Mouse (Mus musculus): ENCODE measurements around the gene Slc25a29. TPM values are rescaled to one million over a fixed set of nuclear protein-coding genes. Genes with fewer than 3 reads are reported as not detected.
"Not testable (repeated sequence)": the region's sequence is repeated elsewhere in the genome, so short reads cannot be mapped to it uniquely, and the experiment has no call there.

Slc25a29 gene
- total RNA-seq (2021) = 1 to 10 TPM; 2.1 to 2.2 TPM

- peak; percentile 97 for DNase-seq
Measured at GRCm38 (mm10) chr12:108835840-108836409, at the start of gene Slc25a29, which contains the start of gene Slc25a47. Gene Slc25a29 (minus strand): TSS chr12:108835883. Gene Slc25a47 (plus strand): TSS chr12:108836046.

- no peak for DNase-seq
Measured at GRCm38 (mm10) chr12:108882776-108883175, 47.1 kb upstream of the Slc25a29 start.

DNA sequence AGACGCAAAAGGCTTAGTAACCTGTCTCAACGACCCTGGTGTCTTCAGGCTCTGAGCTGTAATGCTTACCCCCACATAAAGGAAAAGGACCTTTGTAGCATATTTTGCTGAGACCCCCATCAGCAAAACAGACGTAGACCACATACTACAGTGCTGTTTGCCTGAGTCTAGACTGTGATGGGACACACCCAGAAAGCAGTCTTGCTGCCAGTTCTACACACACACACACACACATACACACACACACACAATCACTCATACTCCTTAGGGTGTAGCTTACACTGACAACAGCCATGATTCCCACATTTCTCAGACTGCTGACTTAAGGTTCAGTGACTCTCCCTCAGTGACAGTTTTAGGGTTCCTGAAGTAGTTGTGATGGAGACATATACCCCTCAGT, 45.5 kb upstream of the Slc25a29 start:
- DNase-seq = no peak

DNA sequence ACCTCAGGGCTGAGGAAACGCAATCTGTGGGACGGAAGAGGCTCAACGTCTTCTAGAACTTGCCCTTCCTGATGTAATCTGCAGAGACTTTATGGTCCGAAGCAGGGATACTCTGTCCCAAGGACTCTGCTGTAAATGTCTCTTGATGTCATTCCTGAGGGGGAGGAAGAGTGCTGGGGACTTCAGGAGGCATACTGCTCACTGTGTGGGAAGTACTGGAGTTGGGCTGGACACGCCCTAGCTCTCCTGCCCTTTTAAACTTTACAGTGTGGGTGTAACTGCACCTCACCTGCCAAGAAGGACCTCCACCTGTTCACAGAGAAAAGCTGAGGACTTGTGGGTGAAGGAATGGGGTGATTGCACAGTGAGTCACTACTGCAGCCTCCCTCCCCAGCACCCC, 44.9 kb upstream of the Slc25a29 start:
- no peak for DNase-seq

- no peak for DNase-seq
Measured at GRCm38 (mm10) chr12:108879138-108879537, 43.5 kb upstream of the Slc25a29 start.

GRCm38 (mm10) chr12:108873122-108873521, 37.4 kb upstream of the Slc25a29 start:
- no peak for DNase-seq

- peak; percentile 28 for DNase-seq
Measured at GRCm38 (mm10) chr12:108869575-108869974, 33.9 kb upstream of the Slc25a29 start.

- no peak for DNase-seq
Measured at GRCm38 (mm10) chr12:108865007-108865494, 29.4 kb upstream of the Slc25a29 start.

DNA sequence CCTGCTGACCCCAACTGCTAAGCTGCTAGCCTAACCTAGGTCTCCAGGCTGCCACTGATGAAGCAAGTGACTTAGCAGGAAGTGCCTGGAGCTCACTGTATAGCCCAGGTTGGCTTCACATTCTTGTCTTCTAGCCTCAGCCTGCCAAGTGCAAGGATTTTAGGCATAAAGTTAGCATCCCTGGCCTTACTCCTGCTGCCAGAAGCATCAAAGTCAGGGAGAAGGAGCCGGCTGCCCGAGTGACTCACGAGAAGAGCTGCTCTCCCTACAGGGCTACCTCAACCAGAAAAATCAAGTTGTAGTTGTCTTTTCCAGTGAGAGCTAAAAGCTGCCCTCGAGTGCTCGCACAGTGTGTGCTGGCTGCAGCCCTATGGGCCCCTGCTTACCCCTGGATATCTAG, 22.8 kb upstream of the Slc25a29 start:
- DNase-seq = no peak

- peak; percentile 23 for DNase-seq
Measured at GRCm38 (mm10) chr12:108857589-108858184, 22.0 kb upstream of the Slc25a29 start.

DNA sequence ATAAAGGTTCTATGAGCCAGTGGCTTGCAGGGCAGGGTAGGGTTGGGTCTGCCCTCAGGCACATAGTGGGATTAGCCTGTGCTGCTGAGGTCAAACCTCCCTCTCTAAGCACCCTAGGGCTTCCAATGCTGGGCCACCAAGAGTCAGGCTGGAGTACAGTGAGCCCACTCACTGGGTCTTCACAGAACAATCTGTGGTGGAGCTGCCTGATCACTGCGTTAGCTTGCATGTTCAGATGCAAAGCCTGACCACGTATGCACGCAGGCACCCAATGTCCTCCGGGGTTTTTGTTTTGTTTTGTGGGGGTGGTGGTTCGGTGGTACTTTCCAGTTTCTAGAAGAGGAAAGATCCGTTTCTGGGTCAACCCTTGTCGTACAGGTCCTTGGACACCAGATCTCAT, 21.4 kb upstream of the Slc25a29 start:
- no peak for DNase-seq

GRCm38 (mm10) chr12:108856186-108856585, 20.5 kb upstream of the Slc25a29 start:
- no peak for DNase-seq

DNA sequence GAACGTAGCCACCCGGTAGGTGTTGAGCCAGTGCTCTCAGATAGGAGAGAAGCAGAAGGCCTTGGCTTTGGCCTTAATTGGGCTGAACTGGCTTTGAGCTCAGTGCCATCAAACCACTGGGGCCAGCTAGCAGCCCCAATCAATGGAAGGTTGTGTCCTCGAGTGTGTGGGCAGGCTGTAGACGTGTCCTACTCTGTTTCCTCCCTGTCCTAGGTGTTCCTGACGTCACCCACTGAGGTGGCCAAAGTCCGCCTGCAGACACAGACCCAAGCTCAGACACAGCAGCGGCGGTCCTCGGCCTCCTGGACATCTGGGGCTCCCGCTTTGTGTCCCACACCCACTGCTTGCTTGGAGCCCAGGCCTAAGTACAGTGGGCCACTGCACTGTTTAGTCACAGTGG, 19.4 kb upstream of the Slc25a29 start:
- no peak for DNase-seq

DNA sequence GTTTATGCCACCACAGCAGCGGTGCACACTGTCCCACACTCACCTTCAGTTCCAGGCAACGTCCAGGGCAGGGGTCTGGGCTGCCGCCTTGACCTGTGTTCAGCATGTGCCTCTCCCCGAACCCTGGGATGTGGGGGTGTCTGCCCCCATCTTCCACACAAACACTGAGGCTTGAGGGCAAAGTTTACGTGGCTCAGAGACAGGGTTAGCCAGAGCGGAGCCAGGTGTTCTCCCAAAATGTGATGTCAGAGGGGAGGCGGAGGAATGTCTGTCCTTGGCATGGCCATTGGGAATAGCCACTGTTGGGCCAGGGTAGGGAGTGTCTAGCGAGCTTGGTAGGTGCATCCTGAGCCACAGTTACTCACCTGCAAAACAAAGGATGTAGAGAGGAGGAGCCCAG, 17.1 kb upstream of the Slc25a29 start:
- no peak for DNase-seq

DNA sequence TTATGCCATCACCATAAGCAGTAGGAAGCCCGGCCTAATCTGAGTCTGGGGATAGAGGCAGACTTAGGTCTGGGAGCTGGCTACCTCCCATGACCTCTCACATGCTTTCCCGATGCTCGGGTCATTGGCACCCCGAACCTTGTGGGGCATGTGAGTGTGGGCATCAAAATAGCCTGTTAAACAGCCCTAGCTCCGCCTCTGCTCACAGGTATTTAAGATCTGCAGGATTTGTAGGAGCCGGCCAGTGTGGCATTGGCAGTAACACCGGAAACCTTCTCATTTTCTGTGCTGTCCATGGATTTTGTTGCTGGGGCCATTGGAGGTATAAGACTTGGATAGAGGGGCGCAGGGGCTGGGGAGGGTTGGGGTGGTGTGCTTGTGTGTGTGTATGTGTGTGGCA, 15.2 kb upstream of the Slc25a29 start:
- DNase-seq = no peak

DNA sequence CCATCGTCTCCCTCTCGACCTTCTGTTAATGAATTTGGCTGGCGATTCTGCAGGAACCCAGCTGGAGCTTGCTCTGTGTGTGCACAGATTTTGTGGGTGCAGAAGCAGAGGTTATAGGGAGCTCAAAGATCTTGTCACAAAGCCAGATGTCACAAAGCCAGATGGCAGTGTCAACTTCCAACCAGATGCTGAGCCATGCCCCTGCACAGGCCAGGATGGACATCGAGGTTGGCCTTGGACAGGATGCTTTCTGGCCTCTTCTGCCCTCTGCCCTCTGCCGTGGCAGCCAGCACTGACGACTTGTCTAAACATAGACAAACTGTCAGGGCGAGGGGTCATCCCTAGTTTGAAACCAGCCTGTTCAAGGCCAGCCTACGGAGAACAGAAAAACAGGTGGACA, 14.4 kb upstream of the Slc25a29 start:
- DNase-seq = no peak

DNA sequence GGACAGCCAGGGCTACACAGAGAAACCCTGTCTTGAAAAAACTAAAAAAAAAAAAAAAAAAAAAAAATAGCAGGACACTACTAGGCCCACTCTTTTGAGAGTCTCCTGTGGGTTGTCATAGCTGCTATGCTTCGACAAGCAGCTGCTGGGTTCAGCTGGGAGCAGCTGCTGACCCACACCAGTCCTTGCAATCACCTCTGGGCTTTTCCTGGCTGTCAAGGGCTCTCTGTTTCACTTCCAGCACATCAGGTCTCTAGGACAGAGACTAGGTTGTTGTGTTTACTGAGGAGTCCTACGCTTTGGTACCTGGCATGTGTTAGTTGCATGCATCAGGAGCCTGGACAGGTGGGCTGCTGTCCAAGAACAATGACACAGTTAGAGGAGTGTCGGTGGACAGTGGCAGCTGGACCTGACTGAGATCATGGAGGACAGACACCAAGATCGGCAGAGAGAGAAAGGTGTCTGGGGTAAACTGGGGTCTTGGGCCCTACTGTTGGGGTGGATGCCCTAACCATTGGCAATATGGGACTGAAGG, 13.9 kb upstream of the Slc25a29 start:
- DNase-seq = no peak

DNA sequence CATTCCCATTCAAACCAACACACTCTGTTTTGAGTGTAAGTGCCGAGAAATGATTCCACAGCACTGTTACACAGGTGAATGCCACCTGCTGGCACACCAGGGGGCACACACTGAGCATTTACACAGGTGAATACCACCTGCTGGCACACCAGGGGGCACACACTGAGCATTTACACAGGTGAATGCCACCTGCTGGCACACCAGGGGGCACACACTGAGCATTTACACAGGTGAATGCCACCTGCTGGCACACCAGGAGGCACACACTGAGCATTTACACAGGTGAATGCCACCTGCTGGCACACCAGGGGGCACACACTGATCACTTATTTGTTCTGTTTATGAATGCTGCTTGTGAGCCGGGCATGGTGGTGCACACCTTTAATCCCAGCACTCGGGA, 12.3 kb upstream of the Slc25a29 start:
- not testable (repeated sequence) for DNase-seq

DNA sequence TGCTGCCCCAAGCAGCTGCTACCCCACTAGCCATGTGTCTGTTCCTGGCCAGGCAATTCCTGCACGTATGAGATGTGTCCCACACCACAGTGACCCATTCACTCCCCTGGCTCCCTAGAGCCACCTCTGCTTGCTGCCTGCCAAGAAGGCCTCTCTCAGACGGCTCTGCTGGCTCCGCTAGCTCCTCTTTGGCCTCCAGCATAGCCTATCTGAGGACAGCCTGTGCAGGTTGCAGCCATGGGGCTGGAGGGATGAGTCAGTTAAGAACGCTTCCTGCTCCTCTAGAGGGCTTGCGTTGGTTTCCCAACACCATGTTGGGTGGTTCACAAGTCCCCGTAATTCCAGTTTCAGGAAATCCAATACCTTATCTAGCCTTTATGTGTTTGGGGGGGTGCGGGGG, 7.0 kb upstream of the Slc25a29 start:
- DNase-seq = no peak

- DNase-seq = no peak
Measured at GRCm38 (mm10) chr12:108841181-108841580, 5.5 kb upstream of the Slc25a29 start.

DNA sequence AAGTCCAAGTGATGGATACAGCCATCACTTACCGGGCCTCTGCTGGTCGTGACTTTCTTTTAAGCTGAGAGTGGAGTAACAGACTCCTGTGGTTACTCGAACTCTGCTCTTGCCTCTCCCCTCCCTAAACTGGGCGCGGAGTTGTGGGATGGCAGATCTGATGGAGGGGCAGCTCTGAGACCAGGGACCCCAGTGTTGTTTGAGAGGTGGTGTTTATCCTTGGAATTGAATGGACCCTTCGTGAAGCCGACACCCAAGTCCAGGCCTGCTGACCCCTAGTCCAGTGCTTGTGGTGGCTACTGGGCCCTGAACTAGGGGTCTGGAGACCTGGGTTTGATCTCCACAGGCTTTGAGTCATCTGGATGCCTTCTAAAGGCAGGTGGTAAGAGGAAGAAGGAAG, 1.0 kb upstream of the Slc25a29 start:
- no peak for DNase-seq

DNA sequence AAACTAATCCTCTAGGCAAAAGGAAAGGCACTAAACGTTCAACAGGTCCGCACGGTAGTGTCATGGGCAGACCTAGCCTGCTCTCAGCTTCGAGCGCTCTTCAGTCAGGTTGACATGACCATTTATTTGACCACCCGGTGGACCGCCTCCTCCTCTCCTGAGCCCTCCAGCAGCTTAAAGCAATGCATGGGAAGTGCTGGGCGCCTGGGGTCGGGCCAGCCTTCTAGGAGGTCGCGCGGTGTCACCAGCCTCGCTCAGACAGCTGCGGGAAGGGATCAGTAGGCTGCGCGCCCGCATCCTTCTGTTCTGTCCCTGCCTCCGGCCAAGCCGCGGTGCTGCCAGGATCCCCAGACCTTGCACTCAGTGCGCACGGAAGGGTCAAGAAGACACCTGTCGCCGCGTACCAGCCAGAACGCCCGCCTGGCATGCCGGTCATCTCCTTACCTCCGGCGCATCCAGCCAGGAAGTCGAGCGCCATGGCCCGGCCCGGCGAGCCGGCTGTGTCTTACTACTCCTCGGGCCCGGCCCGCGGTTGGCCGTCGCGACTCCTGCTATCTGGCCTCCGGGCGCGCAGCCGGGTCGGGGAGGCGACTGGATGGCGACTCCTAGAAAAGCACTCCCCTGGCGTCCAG, 359 bp downstream of the Slc25a29 start:
- no peak for DNase-seq

DNA sequence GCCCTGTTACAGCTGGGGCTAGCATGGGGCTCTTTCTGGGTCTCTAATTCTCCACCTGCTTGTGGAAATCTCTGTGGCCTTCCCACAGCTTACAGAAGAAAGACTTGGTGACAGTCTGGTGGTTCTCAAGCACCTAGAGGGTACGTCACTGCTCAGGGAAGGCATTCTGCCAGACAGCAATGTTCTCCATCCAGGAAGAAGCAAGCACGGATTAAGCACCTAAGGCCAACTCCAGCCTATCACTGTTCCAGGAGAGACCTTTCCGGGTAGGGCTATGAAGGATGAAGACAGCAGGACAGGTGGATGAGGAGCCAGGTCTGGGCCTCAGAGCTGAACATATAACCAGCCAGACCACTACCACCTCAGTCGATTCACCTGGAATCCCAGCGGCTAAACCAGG, 897 bp downstream of the Slc25a29 start:
- DNase-seq = no peak

DNA sequence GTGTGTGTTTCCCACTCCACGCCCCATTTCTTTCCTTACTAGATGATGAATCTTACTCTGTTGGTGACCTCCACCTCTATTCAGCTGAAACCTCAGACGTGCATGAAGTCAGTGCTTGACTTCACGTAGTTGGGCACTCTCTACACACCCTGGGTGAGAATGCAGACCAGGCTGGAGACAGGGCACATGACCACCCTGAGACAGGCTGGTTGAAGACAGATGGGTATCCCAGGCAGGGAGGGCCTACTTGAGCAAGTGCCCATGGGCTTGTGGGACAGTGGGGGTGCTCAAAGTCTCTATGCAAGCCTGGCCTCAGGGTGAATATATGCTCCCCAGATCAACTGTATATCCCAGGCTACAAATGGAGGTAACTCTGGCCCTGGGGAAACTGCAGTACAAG, 1.3 kb downstream of the Slc25a29 start:
- DNase-seq = no peak
